Mouse (Mus musculus): ENCODE data around the gene Arhgef28. TPM values are rescaled to one million over a fixed set of nuclear protein-coding genes. Genes with fewer than 3 reads are reported as not detected.

Gene Arhgef28
- total RNA-seq (2014; fragmentation: Nextera tagmentation): 0.88 and 2.5 TPM in 2 replicates
- 2.9 and 4.4 TPM in 2 replicates for total RNA-seq (2017)

DNA sequence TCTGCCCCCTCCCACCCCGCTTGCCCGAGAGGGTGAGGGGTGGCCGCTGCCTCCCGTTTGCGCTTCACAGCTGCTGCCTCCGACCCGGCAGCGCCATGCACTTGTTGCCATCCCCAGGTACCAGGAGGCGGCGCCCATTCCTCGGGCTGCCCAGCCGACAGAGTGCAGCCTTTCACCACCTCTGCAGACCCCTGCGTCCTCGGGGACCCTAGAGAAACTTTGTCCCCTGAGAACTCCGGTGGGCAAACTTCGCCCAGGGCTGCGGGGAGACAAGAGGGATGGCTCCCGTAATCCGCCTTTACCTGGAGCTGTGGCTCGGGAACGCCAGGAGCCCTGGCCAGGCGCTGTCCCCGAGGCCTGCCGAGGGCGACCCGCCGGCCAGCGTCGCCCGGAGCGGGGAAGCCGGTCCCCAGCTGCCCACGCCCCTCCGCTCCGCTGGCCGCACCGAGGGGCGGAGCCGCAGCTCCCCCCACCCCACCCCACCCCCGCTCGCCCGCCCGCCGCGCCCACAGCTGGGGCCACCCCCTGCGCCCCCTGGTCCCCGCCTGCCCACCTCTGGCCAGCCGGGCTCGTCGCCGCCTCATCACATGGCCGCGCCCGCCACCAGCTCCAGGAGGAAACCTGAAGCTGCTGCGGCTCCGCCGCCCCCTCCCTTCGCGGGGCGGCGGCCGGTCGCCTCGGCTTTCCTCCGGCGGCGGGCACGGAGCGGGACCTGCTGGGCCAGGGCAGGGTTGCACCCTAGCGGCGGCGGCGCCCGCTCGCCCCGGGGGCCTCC is at the start of gene Arhgef28:
Gene Arhgef28, minus strand, starts transcription at position 669 of the 775 bp plus-strand sequence.
- ATAC-seq (replicated peaks; ENCODE audit: poor library complexity, severe bottlenecking): peak; percentile 89

DNA sequence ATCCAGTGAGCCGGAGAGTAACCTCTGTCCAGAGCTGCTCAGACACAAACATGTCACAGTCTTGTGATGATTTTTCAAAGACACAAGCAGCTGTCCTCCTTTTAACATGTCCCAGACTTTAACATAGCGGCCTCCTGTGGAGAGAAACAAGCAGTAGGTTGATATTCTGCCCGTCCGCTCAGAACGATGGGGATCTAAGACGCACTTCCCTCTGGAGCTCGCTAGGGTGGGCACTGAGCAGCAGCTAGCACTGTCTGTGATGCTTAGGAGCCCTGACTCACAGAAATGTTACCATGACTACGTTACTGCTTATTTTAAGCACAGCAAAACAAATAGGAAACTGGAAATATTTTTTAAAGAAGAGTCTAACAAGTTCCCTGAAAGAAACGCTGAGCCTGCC is 48.7 kb upstream of the Arhgef28 start:
- no peak for ATAC-seq (replicated peaks; ENCODE audit: poor library complexity, severe bottlenecking)

DNA sequence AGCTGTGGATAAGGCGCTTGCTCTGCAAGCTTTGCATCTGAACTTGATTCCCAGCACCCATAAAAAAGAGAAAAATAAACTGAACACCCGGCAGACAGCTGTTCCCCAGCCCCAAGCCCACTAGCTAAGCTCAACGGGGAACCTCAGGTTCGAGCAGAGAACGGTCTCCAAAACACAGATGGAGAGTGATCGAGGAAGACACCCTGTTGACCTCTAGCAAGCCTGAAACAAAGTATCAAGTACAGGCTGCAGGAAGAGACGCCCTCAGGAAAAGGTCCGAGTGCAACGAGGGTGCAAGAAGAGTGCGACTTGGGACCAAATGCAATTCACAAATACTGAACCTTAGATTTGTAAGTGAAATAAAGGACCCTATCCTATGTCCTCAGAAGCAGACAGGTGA is 43.4 kb upstream of the Arhgef28 start:
- ATAC-seq (replicated peaks; ENCODE audit: poor library complexity, severe bottlenecking): no peak

DNA sequence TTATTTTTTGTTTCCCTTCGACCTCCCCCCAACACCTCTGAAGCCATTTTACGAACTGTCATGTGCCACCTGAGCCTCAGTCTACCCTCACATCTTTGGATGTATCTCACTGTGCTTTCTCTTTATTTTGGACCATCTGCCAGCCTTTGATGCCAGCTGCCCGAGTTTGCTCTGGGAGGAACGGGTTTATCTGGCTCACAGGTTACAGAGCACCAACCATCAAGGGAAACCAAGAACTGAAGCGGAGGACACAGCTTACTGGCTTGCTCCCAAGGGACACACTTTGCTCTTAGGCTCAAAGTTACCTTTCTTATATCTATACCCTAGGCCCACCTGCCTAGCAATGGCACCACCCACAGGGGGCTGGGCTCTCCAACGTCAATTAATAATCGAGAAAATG is 39.1 kb upstream of the Arhgef28 start:
- ATAC-seq (replicated peaks; ENCODE audit: poor library complexity, severe bottlenecking): no peak

DNA sequence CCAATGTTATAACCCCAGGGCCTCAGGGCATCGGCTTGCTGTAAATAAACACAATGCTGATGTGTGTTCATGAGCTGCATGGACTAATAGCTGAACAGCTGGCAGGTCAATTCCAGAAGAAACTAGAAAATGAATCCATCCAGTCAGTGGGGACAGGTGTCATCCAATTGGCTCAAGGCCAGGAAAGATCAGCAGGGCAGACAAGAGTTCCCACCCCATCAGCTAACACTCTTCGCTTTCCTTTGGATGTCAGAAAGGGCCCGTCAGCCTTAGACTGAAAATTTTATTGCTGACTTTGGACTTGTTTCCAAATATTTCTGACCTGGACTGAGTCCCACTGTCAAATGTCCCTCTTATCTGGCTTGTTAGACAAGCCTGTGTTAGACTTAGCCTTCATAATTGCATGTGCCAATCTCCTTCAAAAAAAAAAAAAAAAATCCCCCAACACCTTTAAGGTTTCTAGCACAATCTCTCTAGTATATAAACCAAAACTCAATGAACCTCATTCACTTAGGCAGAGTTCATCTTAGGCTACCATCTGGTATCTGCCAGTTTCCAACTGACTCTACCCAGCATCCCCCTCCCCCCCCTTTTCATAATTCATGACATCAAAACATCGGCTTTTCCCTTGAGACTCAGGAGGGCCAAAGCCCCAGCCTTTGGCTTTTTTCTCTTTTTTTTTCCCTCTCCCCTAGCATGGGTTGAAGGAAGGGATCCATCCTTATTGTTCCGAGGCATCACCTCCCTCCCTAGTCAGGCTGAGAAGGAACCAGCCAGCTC is 38.5 kb upstream of the Arhgef28 start:
- ATAC-seq (replicated peaks; ENCODE audit: poor library complexity, severe bottlenecking): no peak

DNA sequence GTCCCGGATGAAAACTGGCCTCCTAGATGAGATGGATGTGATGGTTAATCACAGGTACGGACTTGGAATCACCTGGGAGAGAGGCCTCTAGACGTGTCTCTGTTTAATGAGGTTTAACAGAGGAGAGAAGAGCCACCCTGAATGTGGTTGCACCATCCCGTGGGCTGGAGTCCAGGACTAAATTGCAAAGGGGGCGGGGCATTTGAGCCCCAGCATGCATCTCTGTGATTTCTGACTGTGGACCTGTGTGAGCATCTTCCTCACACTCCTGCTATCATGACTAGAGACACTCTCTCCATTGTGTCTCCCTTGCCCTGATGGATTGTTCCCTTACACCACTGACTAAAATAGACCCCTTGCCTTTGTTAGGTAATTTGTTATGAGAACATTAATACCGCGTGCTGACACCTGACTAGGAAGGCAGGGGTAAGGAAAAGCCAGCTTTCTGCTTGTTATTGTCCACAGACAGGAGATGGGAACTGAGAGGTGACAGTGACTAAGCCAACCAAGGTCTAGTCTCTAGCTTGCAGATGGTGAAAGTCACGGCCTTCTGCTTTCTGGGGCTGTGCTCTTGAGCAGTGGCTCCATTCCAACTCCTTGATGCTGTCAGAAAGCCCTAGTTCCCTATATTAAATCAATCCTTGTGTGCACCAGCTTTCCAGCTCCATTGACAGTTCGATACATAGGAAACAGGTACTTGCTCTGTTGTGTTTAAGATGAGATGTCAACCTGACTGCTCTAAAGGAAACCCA is 35.5 kb upstream of the Arhgef28 start:
- peak; percentile 60 for ATAC-seq (replicated peaks; ENCODE audit: poor library complexity, severe bottlenecking)

DNA sequence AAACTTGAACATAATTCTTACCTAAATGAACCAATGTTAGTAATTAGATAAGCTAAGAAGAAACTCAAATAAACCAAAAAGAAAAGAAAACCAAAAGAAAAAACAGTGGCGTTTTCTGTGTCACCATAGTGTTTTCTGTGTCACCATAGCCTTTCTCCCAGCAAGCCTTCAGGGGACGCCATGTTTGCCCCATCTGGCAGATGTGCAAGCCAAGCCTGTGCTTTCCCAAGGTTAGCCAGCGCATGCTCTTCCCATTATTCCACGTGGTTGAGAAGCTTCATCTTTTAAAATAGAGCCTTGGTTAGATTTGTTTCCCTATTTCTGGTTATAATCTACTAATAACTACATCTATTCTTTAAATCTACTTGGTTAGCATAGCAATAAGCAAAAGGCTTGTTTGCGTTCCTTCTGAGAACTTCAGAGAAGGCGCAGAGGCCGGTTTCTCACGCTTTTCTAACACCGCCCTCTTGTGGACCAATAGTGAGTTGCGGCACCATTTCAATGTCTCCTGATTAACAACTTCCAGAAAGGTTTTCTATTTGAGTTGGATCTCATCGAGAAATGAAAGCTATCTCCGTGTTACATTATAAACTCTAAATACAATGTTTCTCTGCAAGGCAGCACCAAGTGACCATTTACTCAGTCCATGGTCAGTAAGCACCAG is 33.9 kb upstream of the Arhgef28 start:
- peak; percentile 71 for ATAC-seq (replicated peaks; ENCODE audit: poor library complexity, severe bottlenecking)

DNA sequence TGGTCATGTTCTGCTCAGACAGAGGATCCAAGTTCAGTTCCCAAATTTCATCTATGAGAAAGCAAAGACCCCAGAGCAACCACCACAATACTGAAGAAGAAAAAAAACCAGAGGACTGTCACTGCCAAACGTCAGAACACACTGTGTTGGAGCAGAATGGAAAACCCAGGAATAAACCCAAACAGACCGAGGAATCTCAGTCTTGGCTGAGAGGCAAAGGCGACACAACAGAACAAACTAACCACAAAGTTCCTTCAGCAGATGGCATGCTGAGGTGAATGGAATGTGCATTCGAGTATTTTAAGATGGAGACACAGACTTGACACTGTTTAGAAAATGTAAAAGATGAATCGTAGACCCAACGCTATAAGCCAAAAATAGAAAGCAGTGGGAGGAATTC is 29.2 kb upstream of the Arhgef28 start:
- ATAC-seq (replicated peaks; ENCODE audit: poor library complexity, severe bottlenecking): no peak

DNA sequence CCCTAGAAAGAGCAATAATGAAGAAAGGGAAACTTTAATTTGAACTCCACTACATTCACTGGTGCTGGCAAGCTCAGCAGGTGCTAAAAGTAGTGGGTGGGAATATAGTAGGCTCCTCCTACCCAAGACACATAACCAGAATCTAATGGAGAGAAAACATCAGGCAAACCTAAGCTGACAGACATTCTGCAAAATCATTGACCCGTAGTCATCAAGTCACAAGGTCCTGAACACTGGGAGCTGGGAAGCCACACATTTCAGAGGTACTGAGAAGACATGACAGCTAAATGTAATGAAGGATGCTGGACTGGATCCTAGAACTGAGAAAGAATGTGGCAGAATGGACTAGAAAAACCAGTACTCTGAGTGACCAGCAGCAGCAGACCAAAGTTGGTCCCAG is 24.3 kb upstream of the Arhgef28 start:
- no peak for ATAC-seq (replicated peaks; ENCODE audit: poor library complexity, severe bottlenecking)

DNA sequence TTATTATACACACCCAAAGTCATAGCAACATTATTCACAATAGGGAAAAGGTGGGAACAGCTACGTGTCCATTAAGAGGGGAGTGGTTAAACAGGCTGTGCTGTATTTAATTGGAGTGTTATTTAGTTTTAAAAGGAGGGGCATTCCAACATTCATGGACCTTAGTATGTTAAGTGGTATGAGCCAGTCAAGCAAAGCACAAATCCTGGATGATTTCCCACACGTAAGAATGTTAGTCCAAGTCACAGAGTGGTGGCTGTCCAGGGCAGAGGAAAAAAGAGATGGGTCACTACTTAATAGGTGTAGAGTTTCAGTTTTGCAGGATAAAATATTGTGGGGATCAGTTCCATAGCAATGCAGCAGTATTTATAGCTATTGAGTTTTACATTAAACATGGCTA is 20.0 kb upstream of the Arhgef28 start:
- ATAC-seq (replicated peaks; ENCODE audit: poor library complexity, severe bottlenecking): no peak

DNA sequence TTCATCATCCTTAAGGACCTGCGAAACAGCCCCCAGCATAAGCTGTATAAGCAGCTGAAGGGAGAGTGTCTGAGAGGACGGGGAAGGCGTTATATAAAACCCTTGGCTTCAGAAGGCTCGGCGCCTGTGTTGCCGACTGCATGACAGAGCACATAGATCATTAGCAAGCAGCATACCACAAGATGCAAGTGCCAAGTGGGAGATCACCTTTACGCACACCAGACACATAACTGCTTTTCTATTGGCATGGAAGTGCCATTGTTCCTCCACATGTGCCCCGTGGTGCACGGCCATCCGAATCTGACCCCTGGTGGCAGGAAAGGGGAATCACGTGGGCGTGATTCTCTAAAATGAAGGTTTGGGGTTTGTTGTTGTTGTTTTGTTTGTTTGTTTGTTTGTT is 16.6 kb upstream of the Arhgef28 start:
- ATAC-seq (replicated peaks; ENCODE audit: poor library complexity, severe bottlenecking): peak; percentile 76

DNA sequence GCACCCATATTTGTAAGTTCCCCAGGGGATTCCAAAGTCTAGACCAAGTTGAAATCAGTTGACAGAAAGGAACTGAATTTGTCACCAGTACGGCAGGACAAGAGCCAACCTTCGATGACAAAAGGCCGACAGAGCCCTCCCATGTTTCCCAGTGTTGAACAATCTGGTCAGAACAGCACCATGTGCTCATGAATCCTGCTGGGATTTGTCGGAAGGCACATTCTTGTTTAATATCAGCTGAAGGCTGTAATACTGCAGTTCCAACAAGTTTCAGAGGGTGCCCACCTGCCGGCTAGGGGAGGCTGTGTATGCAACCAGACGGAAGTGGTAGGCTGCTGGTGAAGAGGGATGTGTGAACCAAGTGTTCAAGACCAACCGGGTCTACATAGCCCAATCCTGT is 3.9 kb upstream of the Arhgef28 start:
- ATAC-seq (replicated peaks; ENCODE audit: poor library complexity, severe bottlenecking): no peak

DNA sequence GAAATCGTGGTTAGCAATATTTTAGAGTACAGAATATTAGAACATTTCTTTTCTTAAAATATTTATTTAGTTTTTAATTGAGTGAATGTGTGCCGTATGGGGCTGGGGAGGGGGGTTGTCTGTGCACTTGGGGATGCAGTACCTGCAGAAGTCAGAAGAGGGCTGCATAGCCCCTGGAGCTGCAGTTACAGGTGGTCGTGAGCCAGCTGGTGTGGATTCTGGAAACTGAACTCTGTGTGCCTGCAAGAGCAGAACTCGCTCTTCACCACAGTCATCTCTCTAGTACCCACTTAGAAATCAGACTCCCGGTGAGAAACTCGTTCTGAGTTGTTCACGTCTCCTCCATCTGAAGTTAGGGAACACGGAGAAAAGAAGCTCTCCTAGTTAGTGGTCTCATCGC is 2.6 kb upstream of the Arhgef28 start:
- ATAC-seq (replicated peaks; ENCODE audit: poor library complexity, severe bottlenecking): no peak

DNA sequence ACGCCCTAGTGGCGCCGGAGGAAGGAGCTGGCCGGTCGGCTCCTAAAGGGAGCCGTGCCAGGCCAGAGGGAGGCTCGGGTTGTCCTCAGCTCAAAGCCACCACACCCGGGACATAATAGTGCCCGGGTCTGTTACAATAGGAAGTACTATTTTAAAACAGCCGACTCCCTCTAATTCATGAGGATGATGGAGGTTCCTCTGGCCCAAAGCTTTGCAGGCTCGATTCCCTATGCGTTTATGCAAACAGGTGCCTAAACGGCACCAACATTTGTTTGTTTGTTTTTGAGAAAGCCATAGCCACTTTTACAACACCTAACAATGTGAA is 269 bp upstream of the Arhgef28 start:
- ATAC-seq (replicated peaks; ENCODE audit: poor library complexity, severe bottlenecking): no peak

DNA sequence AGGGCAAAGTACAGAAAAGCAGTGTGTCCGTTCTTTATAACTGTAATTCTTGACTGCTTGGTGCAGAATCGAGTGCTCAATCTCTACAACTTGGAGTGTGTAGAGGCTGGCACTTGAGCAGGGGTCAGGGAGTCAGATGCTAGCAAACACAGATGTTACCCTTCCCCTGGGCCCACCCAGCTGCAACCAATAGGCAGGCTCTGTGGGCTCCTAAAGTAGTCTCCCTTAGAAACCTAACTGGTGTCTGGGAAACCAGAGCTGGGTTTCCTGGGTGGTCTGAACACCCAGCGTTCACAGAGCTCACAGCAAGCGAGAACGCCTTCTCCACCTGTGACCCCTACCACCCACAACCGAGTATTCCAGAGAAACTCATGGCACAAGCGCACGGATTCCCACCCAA is 1.1 kb downstream of the Arhgef28 start:
- ATAC-seq (replicated peaks; ENCODE audit: poor library complexity, severe bottlenecking): no peak

DNA sequence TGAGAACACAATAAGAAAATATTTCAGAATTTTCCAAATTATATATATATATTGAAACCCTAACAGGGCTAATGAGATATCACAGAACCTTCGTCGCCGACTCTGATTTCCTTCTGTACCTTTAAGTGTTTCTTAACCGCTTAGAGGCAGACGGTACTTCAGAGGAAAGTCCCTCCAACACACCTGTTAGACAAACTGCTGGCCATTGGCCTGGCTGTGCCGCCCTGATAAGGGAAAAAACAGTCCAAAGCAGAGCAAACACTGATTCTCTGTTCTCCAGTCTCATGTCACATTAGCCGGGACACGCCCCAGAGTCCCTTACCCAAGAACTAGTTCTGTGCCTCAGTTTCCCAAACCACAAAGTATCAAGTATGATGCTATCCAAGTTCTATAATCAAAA is 1.9 kb downstream of the Arhgef28 start:
- ATAC-seq (replicated peaks; ENCODE audit: poor library complexity, severe bottlenecking): no peak

DNA sequence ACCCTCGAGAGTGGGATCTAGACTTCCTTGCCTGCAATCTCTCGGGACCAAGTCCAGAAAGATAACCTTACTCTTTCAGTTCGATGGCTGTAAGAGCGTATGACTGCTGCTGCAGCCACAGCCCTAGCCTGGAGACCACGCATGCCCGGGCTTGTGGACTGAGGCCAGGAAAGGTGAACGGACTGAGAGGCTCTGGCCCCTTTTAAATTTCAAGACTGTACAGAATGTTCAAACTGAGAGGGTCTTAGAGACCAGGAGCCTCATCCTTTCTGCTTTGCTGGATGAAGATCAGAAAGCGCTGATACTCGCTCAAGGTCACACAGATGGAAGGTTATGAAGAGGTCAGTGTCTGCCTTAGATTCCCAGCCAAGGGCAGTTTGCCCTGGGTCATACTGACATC is 4.8 kb downstream of the Arhgef28 start:
- ATAC-seq (replicated peaks; ENCODE audit: poor library complexity, severe bottlenecking): no peak

DNA sequence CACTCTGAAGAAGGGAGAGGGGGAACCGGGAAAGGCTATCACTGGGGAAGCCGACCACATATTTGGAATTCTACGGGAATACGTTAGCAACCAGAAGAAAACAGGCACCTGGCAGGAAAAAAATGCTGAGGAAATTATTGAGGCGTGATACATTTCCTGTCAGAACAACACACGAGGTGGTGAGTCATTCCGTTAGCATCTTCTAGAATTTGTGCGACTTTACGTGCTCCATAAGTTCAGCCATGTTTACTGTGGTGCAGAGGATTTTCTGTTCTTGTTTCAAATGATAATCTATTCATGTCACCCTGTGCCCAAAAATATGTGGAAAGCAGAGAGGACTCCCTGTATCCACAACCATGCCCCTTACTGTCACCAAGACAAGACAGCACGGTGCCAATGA is 13.6 kb downstream of the Arhgef28 start:
- no peak for ATAC-seq (replicated peaks; ENCODE audit: poor library complexity, severe bottlenecking)

DNA sequence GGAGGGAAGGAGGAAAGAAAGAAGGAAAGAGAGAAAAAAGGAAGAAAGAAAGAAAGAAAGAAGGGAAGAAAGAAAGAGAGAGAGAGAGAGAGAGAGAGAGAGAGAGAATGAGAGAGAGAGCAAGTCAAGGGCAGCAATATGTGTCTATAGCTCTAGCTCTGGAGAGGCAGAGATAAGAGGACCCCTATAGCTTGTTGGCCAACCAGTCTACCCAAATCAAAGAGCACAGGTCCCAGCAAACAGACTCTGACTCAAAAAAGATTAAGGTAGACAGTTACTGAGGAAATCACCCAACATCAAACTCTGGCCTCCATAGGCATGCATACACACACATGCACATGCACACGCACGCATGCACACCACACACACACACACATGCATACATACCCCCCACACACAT is 17.7 kb downstream of the Arhgef28 start:
- ATAC-seq (replicated peaks; ENCODE audit: poor library complexity, severe bottlenecking): no peak

DNA sequence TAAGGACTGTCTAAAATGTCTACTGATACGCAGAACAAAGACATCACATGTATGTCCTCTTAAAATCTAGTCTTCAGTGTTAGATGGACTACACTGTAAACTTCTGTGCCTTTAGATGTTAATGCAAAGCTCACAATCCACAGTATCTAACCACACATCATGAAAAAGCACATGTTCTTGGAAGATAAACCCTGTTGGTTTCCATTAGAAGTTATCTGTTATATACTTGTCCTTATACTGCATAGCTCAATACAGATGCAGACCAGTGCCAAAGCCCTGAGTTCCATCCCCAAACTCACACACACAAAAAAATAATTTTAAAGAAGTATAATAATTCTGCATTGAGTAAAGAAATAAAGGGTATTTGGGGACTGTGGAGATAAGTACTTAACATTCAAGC is 18.3 kb downstream of the Arhgef28 start:
- no peak for ATAC-seq (replicated peaks; ENCODE audit: poor library complexity, severe bottlenecking)

DNA sequence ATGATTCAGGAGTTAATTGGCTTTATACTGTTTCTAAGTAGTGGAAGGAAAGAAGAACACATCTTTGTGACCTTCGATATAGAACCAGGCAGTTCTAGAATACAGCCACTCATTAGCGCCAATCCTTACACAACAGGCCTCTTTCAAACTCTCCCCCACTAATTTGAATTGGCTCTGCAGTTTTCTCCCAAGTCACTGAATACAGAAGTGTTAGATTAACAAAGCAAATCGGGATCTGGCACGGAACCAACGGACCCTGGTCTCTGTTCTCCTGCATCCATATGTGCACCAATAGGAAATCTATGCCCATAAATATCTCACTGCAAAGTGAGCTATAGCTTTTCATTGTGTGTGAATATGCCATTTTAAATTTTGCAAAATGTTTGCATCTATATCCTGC is 20.1 kb downstream of the Arhgef28 start:
- no peak for ATAC-seq (replicated peaks; ENCODE audit: poor library complexity, severe bottlenecking)
